19 mouse cellular contexts compared by ENCODE assay signal in the genomic region with DNA sequence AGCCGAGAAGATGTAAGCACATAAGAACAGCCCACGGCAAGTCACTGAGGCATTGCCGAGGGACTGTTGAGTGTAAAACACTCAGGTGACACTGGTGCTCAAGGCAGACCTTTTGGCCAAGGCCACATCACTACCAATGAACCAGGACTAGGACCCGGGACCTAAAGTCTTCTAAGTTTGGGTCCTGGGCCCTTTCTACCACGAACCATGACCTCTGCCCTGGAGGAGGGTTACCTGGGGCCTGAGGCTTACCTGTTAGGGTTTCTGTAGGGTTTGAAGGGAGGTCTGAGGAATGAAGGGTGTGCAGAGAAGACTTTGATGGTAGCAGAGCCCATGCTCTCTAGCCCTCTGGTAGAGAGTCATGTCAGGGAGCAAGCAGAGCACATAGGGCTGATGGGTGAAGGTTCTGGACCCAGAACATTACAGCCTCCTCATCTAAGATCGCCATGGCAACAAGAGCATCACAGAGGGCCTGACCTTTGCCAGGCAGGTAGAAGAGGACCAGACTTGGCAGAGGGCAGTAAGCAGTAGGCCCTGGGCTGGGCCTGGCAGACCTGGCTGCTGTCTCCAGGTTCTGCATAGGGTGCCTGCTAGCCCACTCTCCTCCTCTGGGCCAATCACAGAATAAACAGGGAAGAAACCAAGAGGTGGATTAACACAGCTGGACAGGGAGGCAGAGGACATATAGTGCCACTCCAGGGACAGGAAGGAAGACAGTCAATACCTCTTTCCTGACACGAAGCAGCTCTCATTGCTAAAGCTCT. TPM values are rescaled to one million over a fixed set of nuclear protein-coding genes. Genes with fewer than 3 reads are reported as not detected.
"Had no signal": no experiment of that assay in that cellular context is flagged by ENCODE, and none has a peak within 500 bp of the region (broad histone marks: within the 10 kb centered on the region; RNA-seq: fewer than 3 reads in every experiment).

Best1 (minus strand) TSS at position 428 of the 764 bp plus-strand sequence.
Rab3il1 (plus strand) TSS at position 464 of the 764 bp plus-strand sequence.

- H3K4me2 ChIP-seq: lung, embryonic 15.5 days; midbrain, embryonic 11.5 days; midbrain, embryonic 13.5 days; midbrain, embryonic 15.5 days; neural tube, embryonic 12.5 days; stomach, embryonic 15.5 days had no signal

- H3K4me3 ChIP-seq: lung, embryonic 15.5 days; megakaryocyte, embryonic 14.5 days; midbrain, embryonic 13.5 days; midbrain, embryonic 15.5 days; neural tube, embryonic 12.5 days; stomach, embryonic 15.5 days had no signal

- H3K36me3 ChIP-seq: lung, embryonic 15.5 days; midbrain, embryonic 13.5 days; midbrain, embryonic 15.5 days; neural tube, embryonic 12.5 days; stomach, embryonic 15.5 days had no signal

- DNase-seq: liver, postnatal 0 days; lung, postnatal 14 days; lung, postnatal 36 days; right cerebral cortex, postnatal 14 days; thymus, adult 2 months; thymus, postnatal 25 days; thymus, postnatal 4 days had no signal

- ATAC-seq: lung, postnatal 0 days; midbrain, embryonic 13.5 days; midbrain, embryonic 15.5 days had no signal

- H3K27me3 ChIP-seq: lung, embryonic 15.5 days; midbrain, embryonic 13.5 days; midbrain, embryonic 15.5 days; neural tube, embryonic 12.5 days; stomach, embryonic 15.5 days had no signal

- H3K9me3 ChIP-seq: lung, embryonic 15.5 days; midbrain, embryonic 13.5 days; midbrain, embryonic 15.5 days; neural tube, embryonic 12.5 days; stomach, embryonic 15.5 days had no signal

- H3K27ac ChIP-seq: lung, embryonic 15.5 days; macrophage; midbrain, embryonic 13.5 days; midbrain, embryonic 15.5 days; neural tube, embryonic 12.5 days; stomach, embryonic 15.5 days; stomach, postnatal 0 days had no signal

- H3K4me1 ChIP-seq: midbrain, embryonic 13.5 days; midbrain, embryonic 15.5 days; neural tube, embryonic 12.5 days; stomach, embryonic 15.5 days had no signal

- H3K9ac ChIP-seq: liver, postnatal 0 days; lung, embryonic 15.5 days; midbrain, embryonic 13.5 days; midbrain, embryonic 15.5 days; neural tube, embryonic 12.5 days; stomach, embryonic 15.5 days had no signal

RNA-seq across cellular contexts. Expression of gene Best1, which starts in this region (rescaled TPM):
- total RNA-seq: monocyte, adult 5-6 weeks had no signal

RNA-seq across cellular contexts. Expression of gene Rab3il1, which starts in this region (rescaled TPM):
- total RNA-seq: neutrophil, adult 5-6 weeks had no signal
